Mouse (Mus musculus) layer of hippocampus, adult 2 months (tissue): ENCODE results near the gene Focad. TPM values are rescaled to one million over a fixed set of nuclear protein-coding genes. Genes with fewer than 3 reads are reported as not detected.

Experiments
- DNase-seq, 2 experiments: peaks; one replicate each; pipeline ENCODE4 v3.0.0; 2022; ENCODE audit warnings: low spot score in 2 of 2
- H3K27ac ChIP-seq: fragments of 200-600 bp; 2 replicates; pipeline ENCODE4 v1.8.1; 2022
- H3K4me3 ChIP-seq: fragments of 200-600 bp; 2 replicates; pipeline ENCODE4 v1.8.1; 2022; ENCODE audit warnings: mild to moderate bottlenecking
- CTCF ChIP-seq: fragments of 200-600 bp; conservative IDR thresholded peaks from 2 replicates; pipeline ENCODE4 v1.8.1; 2022; ENCODE audit warnings: antibody characterized with exemption, mild to moderate bottlenecking, moderate library complexity
- total RNA-seq, 2 experiments: library from RNA; stranded (reverse); gene quantifications; 2 replicates each; pipeline ENCODE4 v1.2.3; 2021

Gene Focad
- total RNA-seq, 2 experiments from 2014 or later: 69.4 to 73.0 TPM

GRCm38 (mm10) chr4:88307691-88308090 is 213.3 kb downstream of the Focad start:
- H3K4me3 ChIP-seq: no peak overlapping the region
- no peak overlapping the region for H3K27ac ChIP-seq
- DNase-seq: no peak
- TF ChIP-seq CTCF: no peak

GRCm38 (mm10) chr4:88308342-88309116 is 214.1 kb downstream of the Focad start:
- Histone ChIP-seq H3K27ac (no peak overlapping the region), H3K4me3 (no peak overlapping the region)
- no peak for TF ChIP-seq CTCF
- DNase-seq: no peak

- Histone ChIP-seq H3K27ac (no peak overlapping the region), H3K4me3 (no peak overlapping the region)
- DNase-seq: peak; percentile 27 to 55
- peak; percentile 85 for TF ChIP-seq CTCF
These were observed 215.2 kb downstream of the Focad start for GRCm38 (mm10) chr4:88309676-88310075.

DNA sequence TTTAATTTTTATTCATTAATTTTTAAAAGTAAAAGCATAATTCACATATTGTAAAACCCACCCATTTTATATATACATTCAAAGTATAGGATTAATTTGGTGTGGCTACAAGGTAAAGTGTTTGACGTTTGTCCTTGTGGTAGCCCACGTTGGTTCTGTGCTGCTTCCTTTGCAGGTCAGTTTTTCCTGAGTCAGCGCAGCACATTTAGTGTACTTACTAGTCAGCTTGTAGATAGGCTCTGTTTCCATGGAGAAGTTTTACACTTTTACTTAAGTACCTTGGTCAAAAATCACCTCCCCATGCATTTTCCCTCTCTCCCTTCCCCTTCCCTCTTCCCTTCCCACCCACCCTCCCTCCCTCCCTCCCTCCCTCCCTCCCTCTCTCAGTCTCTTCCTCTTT is 220.5 kb downstream of the Focad start:
- DNase-seq: no peak
- H3K27ac ChIP-seq: no peak overlapping the region
- TF ChIP-seq CTCF: no peak
- H3K4me3 ChIP-seq: no peak overlapping the region

GRCm38 (mm10) chr4:88320067-88320466 is 225.6 kb downstream of the Focad start:
- no peak overlapping the region for H3K27ac ChIP-seq
- no peak overlapping the region for H3K4me3 ChIP-seq
- DNase-seq: no peak
- no peak for TF ChIP-seq CTCF

- Histone ChIP-seq H3K4me3 (no peak overlapping the region), H3K27ac (no peak overlapping the region)
- no peak for TF ChIP-seq CTCF
- DNase-seq: no peak
These were observed 231.0 kb downstream of the Focad start for GRCm38 (mm10) chr4:88325392-88325791.

GRCm38 (mm10) chr4:88334533-88334932 is 240.1 kb downstream of the Focad start:
- DNase-seq: no peak
- TF ChIP-seq CTCF: no peak
- Histone ChIP-seq H3K27ac (no peak overlapping the region), H3K4me3 (no peak overlapping the region)

GRCm38 (mm10) chr4:88336753-88337152 is 242.3 kb downstream of the Focad start:
- TF ChIP-seq CTCF: no peak
- H3K27ac ChIP-seq: no peak overlapping the region
- DNase-seq: no peak
- H3K4me3 ChIP-seq: no peak overlapping the region

GRCm38 (mm10) chr4:88337365-88337764 is 242.9 kb downstream of the Focad start:
- no peak overlapping the region for H3K4me3 ChIP-seq
- no peak for DNase-seq
- TF ChIP-seq CTCF: no peak
- no peak overlapping the region for H3K27ac ChIP-seq

GRCm38 (mm10) chr4:88338130-88338529 is 243.7 kb downstream of the Focad start:
- no peak for DNase-seq
- Histone ChIP-seq H3K4me3 (no peak overlapping the region), H3K27ac (no peak overlapping the region)
- no peak for TF ChIP-seq CTCF

DNA sequence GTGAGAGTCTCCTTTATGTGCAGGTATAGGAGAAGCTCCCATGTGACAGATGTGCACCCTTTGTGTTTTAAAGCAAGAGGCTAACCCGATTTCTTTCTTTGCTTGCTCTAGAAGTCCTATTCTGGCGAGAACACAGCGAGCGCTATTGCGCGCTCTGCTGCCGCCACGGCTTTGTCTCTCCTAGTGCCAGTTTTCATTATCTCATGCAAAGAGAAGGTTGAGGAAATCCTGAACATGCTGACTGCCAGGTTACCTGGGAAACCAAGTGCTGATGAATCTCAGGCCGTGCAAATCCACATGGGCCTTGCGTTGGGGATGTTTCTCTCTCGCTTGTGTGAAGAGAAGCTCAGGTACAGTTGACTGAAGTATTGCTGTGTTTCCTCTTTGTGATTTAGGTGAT is 250.0 kb downstream of the Focad start:
- H3K4me3 ChIP-seq: no peak overlapping the region
- H3K27ac ChIP-seq: peak overlapping the region; percentile 58; the same call in 1 of the 2 replicates
- TF ChIP-seq CTCF: peak; percentile 31; the same call in 1 of the 2 replicates
- DNase-seq: peak; percentile 38 to 47

DNA sequence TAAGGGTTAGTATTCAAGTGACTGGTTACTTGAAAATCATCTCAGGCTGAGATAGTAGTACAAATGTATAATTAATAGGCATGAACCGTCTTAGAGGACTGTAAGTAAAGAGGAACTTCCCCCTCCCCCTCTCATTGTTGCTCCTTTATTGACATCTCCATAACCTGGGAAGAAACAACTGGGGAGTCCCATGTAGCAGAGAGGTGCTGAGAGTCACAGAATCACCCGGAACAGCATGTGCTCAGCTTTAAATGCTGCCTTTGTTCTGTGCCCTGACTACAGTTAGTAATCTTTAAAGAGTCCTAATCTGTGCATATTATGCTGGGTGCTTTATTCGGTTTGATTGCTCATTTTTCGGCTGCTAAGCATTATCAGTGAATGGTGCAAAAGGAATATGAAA is 250.6 kb downstream of the Focad start:
- Histone ChIP-seq H3K27ac (peak overlapping the region; percentile 58), H3K4me3 (no peak overlapping the region)
- TF ChIP-seq CTCF: no peak
- DNase-seq: no peak

DNA sequence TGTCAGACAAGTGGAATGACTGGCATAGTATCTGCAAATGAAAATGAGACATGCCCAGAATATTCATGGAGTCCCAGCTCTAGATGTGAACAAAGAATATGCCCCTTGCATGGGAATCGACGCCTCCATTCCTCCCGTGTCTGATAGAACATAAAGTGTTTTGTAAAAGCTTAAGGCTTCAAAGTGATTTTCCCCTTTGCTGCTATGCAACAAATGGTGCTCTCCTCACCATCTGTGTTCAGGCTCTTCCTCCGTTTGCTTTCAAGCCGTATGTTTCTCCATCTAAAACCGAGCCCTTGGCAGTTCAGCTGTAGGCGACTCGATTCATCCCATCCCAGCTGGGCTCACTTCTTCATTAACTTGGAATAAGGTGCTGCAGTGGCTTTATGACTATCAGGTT is 251.5 kb downstream of the Focad start:
- TF ChIP-seq CTCF: no peak
- Histone ChIP-seq H3K4me3 (no peak overlapping the region), H3K27ac (peak overlapping the region; percentile 58)
- DNase-seq: peak; percentile 55 to 66

GRCm38 (mm10) chr4:88350910-88351309 is 256.5 kb downstream of the Focad start:
- no peak overlapping the region for H3K27ac ChIP-seq
- no peak overlapping the region for H3K4me3 ChIP-seq
- DNase-seq: peak; percentile 63 to 82
- TF ChIP-seq CTCF: peak; percentile 99
